Mouse (Mus musculus) CH12.LX (cell line): ENCODE measurements around the gene Lta.

ENCODE experiments used
- CHD2 ChIP-seq: IDR thresholded peaks from 2 replicates; pipeline ENCODE4 v1.6.1; 2011; ENCODE audit warnings: low read length, improper control_type of control experiment
- ELF1 ChIP-seq: IDR thresholded peaks from 2 replicates; pipeline ENCODE4 v1.6.1; 2014; ENCODE audit warnings: low read depth, mild to moderate bottlenecking, inconsistent platforms, low read length, improper control_type of control experiment
- EP300 ChIP-seq: IDR thresholded peaks from 2 replicates; pipeline ENCODE4 v1.6.1; 2011; ENCODE audit warnings: low read length, improper control_type of control experiment
- MXI1 ChIP-seq: IDR thresholded peaks from 2 replicates; pipeline ENCODE4 v1.6.1; 2011; ENCODE audit warnings: mild to moderate bottlenecking, low read depth, low read length, improper control_type of control experiment
- POLR2A ChIP-seq: IDR thresholded peaks from 2 replicates; pipeline ENCODE4 v1.6.1; 2011; ENCODE audit warnings: low read depth, mild to moderate bottlenecking, improper control_type of control experiment, low read length
- POLR2AphosphoS2 ChIP-seq: IDR thresholded peaks from 2 replicates; pipeline ENCODE4 v1.6.1; 2011; ENCODE audit warnings: low read depth, low read length, improper control_type of control experiment
- USF2 ChIP-seq: conservative IDR thresholded peaks from 2 replicates; pipeline ENCODE4 v1.6.1; 2011; ENCODE audit warnings: low read depth, low read length, improper control_type of control experiment
- ZC3H11A ChIP-seq: IDR thresholded peaks from 2 replicates; pipeline ENCODE4 v1.6.1; 2012; ENCODE audit warnings: low read depth, mild to moderate bottlenecking, inconsistent platforms, low read length, improper control_type of control experiment

GRCm38 (mm10) chr17:35187959-35188610 lies 17.1 kb downstream of the Lta start, which contains the start of gene Lst1:
- no peak for TF ChIP-seq ZC3H11A
- no peak for TF ChIP-seq USF2
- peak; percentile 25; the same call in 1 of the 2 replicates for TF ChIP-seq EP300
- TF ChIP-seq ELF1: peak; percentile 79
- TF ChIP-seq POLR2A: peak; percentile 43
- no peak for TF ChIP-seq CHD2
- no peak for TF ChIP-seq POLR2AphosphoS2
- no peak for TF ChIP-seq MXI1
